40 mouse cellular contexts compared by ENCODE assay signal in the genomic region with DNA sequence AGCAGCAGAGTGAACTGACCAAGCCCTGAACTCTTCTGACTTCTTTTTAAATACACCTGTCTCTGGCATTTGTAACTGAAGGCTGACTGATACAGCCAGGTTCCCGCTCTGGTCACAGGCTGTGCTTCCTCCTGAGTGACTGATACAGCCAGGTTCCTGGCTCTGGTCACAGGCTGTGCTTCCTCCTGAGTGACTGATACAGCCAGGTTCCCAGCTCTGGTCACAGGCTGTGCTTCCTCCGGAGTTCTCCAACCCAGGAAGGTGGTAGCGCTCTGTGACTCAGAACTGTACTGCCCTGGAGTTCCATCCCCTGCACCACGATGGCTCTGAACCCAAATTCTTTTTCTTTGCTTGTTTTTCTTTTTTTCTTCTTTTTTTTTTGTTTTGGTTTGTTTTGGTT. TPM values are rescaled to one million over a fixed set of nuclear protein-coding genes. Genes with fewer than 3 reads are reported as not detected.
"Had no signal": no experiment of that assay in that cellular context is flagged by ENCODE, and none has a peak within 500 bp of the region (broad histone marks: within the 10 kb centered on the region; RNA-seq: fewer than 3 reads in every experiment).

No protein-coding gene starts in this region.

- H3K9ac ChIP-seq: forebrain, postnatal 0 days; heart, embryonic 12.5 days; hindbrain, embryonic 12.5 days; hindbrain, embryonic 14.5 days; kidney, embryonic 15.5 days; limb, embryonic 13.5 days; limb, embryonic 15.5 days; liver, embryonic 12.5 days; liver, embryonic 14.5 days had no signal

- DNase-seq: forebrain, postnatal 0 days; gastrocnemius, postnatal 14 days; gastrocnemius, postnatal 36 days; heart, postnatal 10 days; heart, postnatal 36 days; kidney, adult 11 months; kidney, adult 2 months; kidney, adult 9 months; kidney, postnatal 14 days; kidney, postnatal 36 days; layer of hippocampus, adult 9-11 months; layer of hippocampus, postnatal 36 days; left cerebral cortex, postnatal 4 days had no signal

- H3K4me2 ChIP-seq: heart, embryonic 12.5 days; hindbrain, embryonic 12.5 days; hindbrain, embryonic 14.5 days; kidney, embryonic 15.5 days; limb, embryonic 13.5 days; limb, embryonic 15.5 days; liver, embryonic 12.5 days had no signal

- H3K36me3 ChIP-seq: heart, embryonic 10.5 days; heart, embryonic 12.5 days; hindbrain, embryonic 10.5 days; hindbrain, embryonic 12.5 days; kidney, embryonic 15.5 days; limb, embryonic 13.5 days; limb, embryonic 15.5 days; liver, embryonic 12.5 days had no signal

- H3K9me3 ChIP-seq: heart, embryonic 10.5 days; heart, embryonic 12.5 days; hindbrain, embryonic 10.5 days; hindbrain, embryonic 12.5 days; kidney, embryonic 15.5 days; limb, embryonic 13.5 days; limb, embryonic 15.5 days; liver, embryonic 12.5 days had no signal

- H3K27ac ChIP-seq: heart, embryonic 10.5 days; hindbrain, embryonic 10.5 days; hindbrain, embryonic 12.5 days; hindbrain, embryonic 14.5 days; kidney, embryonic 15.5 days; kidney, postnatal 0 days; left cerebral cortex, adult 2 months; limb, embryonic 13.5 days; limb, embryonic 15.5 days; liver, embryonic 12.5 days; liver, embryonic 14.5 days had no signal

- H3K4me3 ChIP-seq: heart, embryonic 10.5 days; heart, embryonic 12.5 days; hindbrain, embryonic 10.5 days; hindbrain, embryonic 12.5 days; kidney, embryonic 15.5 days; left cerebral cortex, adult 2 months; limb, embryonic 13.5 days; limb, embryonic 15.5 days; liver, embryonic 12.5 days had no signal

- ATAC-seq: forebrain, postnatal 0 days; hindbrain, embryonic 16.5 days; inflammation-experienced regulatory T-cells, adult 6 months; intestine, embryonic 16.5 days; liver, embryonic 12.5 days had no signal

RNA-seq across cellular contexts. Expression of gene Gata2, which starts 9.0 kb away (rescaled TPM):
- polyA plus RNA-seq: inflammation-experienced regulatory T-cells, adult 6 months had no signal

RNA-seq across cellular contexts. Expression of gene Dnajb8, which starts 37.4 kb away (rescaled TPM):
- total RNA-seq: forebrain, postnatal 0 days; gastrocnemius, adult 18-20 months; gastrocnemius, adult 8-10 months; gastrocnemius, postnatal 14 days; gastrocnemius, postnatal 36 days; heart, adult 8-10 months; heart, postnatal 10 days; heart, postnatal 36 days; layer of hippocampus, adult 18-20 months; layer of hippocampus, adult 8-10 months; layer of hippocampus, postnatal 14 days; layer of hippocampus, postnatal 36 days; left cerebral cortex, adult 2 months; left cerebral cortex, postnatal 14 days; left cerebral cortex, postnatal 4 days; liver, adult 2 months had no signal
- polyA plus RNA-seq: forebrain, postnatal 0 days; heart, embryonic 10.5 days; heart, embryonic 12.5 days; heart, embryonic 14.5 days; heart, embryonic 16.5 days; hindbrain, embryonic 10.5 days; hindbrain, embryonic 12.5 days; hindbrain, embryonic 14.5 days; hindbrain, embryonic 16.5 days; inflammation-experienced regulatory T-cells, adult 6 months; intestine, embryonic 16.5 days; kidney, adult 2 months; kidney, embryonic 15.5 days; kidney, postnatal 0 days; large intestine, adult 2 months; limb, embryonic 11.5 days; limb, embryonic 13.5 days; limb, embryonic 15.5 days; liver, adult 2 months; liver, embryonic 12.5 days; liver, embryonic 14.5 days had no signal
